Mouse (Mus musculus): ENCODE results near the gene Snx9. TPM values are rescaled to one million over a fixed set of nuclear protein-coding genes. Genes with fewer than 3 reads are reported as not detected.

Gene Snx9
- polyA plus RNA-seq, 1 experiment from 2014 or later = 5.9 TPM

DNA sequence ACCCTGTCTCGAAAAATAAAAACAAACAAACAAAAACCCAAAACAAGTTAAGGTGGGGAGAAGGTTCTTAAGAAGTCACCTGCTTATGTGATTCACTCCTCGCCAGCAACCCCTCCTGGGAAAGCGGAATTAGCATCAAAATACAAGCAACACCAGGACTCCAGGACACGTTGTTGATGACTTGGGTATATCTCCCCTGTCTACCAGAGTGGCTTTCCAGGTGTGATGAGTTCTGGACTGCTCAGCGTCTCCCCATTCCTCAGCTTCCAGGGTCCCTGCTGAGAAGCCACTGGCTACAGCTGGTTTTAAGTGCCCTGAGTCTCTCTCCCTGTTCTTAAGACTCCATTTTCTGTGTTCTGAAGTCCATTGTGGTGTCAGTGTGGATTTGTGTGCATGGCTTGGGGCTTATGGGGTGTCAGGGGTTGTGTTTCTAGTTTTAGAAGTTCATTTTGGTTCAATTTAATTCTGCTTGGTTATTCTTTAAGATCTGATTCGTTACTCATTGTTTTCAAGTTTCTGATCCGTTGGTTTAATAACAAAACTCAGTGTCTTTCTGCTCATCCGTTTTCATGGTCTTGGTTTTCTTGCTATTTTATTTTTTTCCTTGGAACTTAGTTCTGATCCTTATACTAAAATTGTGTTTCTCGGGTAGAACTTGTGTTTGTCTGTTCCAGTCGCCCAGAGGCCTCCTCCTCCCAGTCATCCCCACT is 7.7 kb downstream of the Snx9 start:
- Histone ChIP-seq H3K4me2 (ENCODE audit: low read length) (peak overlapping the region; percentile 59), H3K9me3 (replicated peaks; ENCODE audit: control insufficient read depth, low read length, poor library complexity, severe bottlenecking) (no peaks in the 10 kb centered on the region), H3K4me3 (ENCODE audit: low read depth, low read length) (no peak overlapping the region), H3K4me1 (ENCODE audit: control insufficient read depth, insufficient read depth, low read length) (peaks cover 7% of the 10 kb centered on the region; the same call in 1 of the 2 replicates), H3K36me3 (ENCODE audit: control insufficient read depth, insufficient read depth, low read length) (no peaks in the 10 kb centered on the region), H3K27ac (ENCODE audit: low read length) (no peak overlapping the region; the same call in 1 of the 2 replicates), H3K9ac (ENCODE audit: low read depth, low read length) (0 out of 2 replicates have a peak overlapping the region, but pooled peaks have one; percentile 39), H3K27me3 (ENCODE audit: control insufficient read depth, insufficient read depth, low read depth, low read length) (no peaks in the 10 kb centered on the region)
- ATAC-seq = no peak
- 67% methylated on average over 10 of the region's 10 CpGs for WGBS

DNA sequence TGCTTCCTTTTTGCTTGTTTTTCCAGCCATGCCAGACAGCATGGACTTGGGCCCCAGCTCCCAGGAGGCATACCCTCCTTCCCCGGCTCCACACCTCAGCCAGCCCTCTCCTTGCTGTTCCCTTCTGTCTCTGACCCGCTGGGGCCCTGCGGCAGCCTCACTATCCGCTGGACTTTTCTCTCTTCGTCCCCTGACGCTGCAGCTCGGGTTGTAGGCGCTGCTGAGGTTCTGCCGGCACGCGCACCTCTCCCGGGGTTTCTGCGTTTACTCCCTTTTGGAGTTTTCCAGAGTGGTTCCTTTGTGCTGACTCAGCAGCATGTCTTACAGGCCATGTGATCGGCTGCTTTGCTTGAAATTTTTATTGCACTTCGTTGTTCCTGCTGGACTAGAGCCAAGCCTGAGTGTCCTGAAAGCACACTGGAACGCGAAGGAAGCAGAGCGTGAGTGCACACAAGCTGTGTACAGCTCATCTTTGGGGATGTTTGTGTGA is 8.3 kb downstream of the Snx9 start:
- Histone ChIP-seq H3K4me1 (ENCODE audit: control insufficient read depth, insufficient read depth, low read length) (peaks cover 7% of the 10 kb centered on the region; the same call in 1 of the 2 replicates), H3K9me3 (replicated peaks; ENCODE audit: control insufficient read depth, low read length, poor library complexity, severe bottlenecking) (no peaks in the 10 kb centered on the region), H3K36me3 (ENCODE audit: control insufficient read depth, insufficient read depth, low read length) (no peaks in the 10 kb centered on the region), H3K27ac (ENCODE audit: low read length) (peak overlapping the region; percentile 48; the same call in 1 of the 2 replicates), H3K4me3 (ENCODE audit: low read depth, low read length) (peak overlapping the region; percentile 12; the same call in 1 of the 2 replicates), H3K27me3 (ENCODE audit: control insufficient read depth, insufficient read depth, low read depth, low read length) (no peaks in the 10 kb centered on the region), H3K9ac (ENCODE audit: low read depth, low read length) (peak overlapping the region; percentile 39), H3K4me2 (ENCODE audit: low read length) (peak overlapping the region; percentile 59)
- WGBS = 14% methylated on average over 18 of the region's 18 CpGs
- no peak for ATAC-seq

DNA sequence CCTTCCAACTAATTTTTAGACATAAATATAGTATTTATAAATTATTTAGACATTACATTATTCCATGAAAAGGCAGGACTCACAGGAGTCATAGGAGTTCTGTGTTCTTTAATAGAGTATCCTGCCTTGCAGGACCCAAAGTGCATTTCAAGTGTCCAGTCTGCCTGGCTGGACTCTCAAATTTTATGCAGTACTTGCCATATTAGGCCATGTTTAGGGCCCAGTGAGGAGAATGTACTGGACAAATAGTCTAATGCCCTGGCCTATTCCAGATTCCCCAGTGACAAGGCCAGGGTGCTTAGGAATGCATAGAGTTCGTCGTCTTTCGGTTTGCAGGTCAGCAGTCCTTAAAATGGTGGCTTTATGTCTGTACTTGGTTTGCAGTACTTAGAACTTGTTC is 8.9 kb downstream of the Snx9 start:
- Histone ChIP-seq H3K4me2 (ENCODE audit: low read length) (no peak overlapping the region; the same call in 1 of the 2 replicates), H3K27ac (ENCODE audit: low read length) (no peak overlapping the region), H3K4me3 (ENCODE audit: low read depth, low read length) (no peak overlapping the region), H3K4me1 (ENCODE audit: control insufficient read depth, insufficient read depth, low read length) (peaks cover 7% of the 10 kb centered on the region; the same call in 1 of the 2 replicates), H3K9ac (ENCODE audit: low read depth, low read length) (no peak overlapping the region), H3K36me3 (ENCODE audit: control insufficient read depth, insufficient read depth, low read length) (no peaks in the 10 kb centered on the region), H3K9me3 (replicated peaks; ENCODE audit: control insufficient read depth, low read length, poor library complexity, severe bottlenecking) (no peaks in the 10 kb centered on the region), H3K27me3 (ENCODE audit: control insufficient read depth, insufficient read depth, low read depth, low read length) (no peaks in the 10 kb centered on the region)
- 96% methylated on average over 3 of the region's 3 CpGs for WGBS
- ATAC-seq = no peak

DNA sequence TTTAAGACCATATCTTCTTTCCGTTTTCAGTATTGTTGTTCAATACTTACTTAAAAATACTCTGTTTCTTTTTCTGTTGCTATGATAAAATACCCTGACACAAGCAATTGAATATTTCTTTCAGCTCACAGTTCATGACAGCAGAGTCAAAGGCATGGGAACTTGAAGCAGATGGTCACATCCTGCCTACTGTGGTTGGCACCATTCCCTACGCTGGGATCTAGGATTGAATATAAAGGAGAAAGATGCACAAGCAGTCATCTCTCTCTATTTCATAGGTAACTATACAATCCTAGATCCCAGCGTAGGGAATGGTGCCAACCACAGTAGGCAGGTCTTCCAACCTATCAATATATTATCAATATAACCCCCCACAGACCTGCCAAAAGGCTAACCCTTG is 9.3 kb downstream of the Snx9 start:
- Histone ChIP-seq H3K9me3 (replicated peaks; ENCODE audit: control insufficient read depth, low read length, poor library complexity, severe bottlenecking) (no peaks in the 10 kb centered on the region), H3K27ac (ENCODE audit: low read length) (no peak overlapping the region), H3K36me3 (ENCODE audit: control insufficient read depth, insufficient read depth, low read length) (no peaks in the 10 kb centered on the region), H3K27me3 (ENCODE audit: control insufficient read depth, insufficient read depth, low read depth, low read length) (no peaks in the 10 kb centered on the region), H3K9ac (ENCODE audit: low read depth, low read length) (no peak overlapping the region), H3K4me3 (ENCODE audit: low read depth, low read length) (no peak overlapping the region), H3K4me2 (ENCODE audit: low read length) (no peak overlapping the region), H3K4me1 (ENCODE audit: control insufficient read depth, insufficient read depth, low read length) (peaks cover 7% of the 10 kb centered on the region; the same call in 1 of the 2 replicates)
- no peak for ATAC-seq
- 97% methylated on average over 3 of the region's 3 CpGs for WGBS

DNA sequence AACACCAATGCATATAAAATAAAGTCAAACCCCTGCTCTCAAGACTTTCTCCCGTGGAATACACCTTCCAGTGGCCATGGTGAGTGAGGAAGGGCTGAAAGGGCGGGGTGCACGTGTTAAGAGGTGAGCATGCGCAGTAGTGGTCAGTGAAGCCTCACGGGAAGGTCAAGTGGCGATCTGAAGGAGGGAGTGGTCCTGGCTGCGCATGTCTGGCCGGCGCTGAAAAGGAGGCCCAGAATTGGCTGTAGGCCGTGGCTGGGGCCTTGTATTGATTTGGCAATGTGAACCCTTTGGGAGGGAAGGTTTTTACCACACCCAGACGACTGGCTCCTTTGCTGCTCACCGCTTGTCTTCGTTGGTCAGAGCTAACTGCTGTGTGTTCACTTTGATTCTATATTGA is 12.8 kb downstream of the Snx9 start:
- no peaks in the 10 kb centered on the region for H3K9me3 ChIP-seq (replicated peaks; ENCODE audit: control insufficient read depth, low read length, poor library complexity, severe bottlenecking)
- 95% methylated on average over 13 of the region's 13 CpGs for WGBS
- no peak overlapping the region for H3K4me3 ChIP-seq (ENCODE audit: low read depth, low read length)
- no peaks in the 10 kb centered on the region for H3K27me3 ChIP-seq (ENCODE audit: control insufficient read depth, insufficient read depth, low read depth, low read length)
- H3K4me2 ChIP-seq (ENCODE audit: low read length) = no peak overlapping the region
- no peak for ATAC-seq
- no peak overlapping the region for H3K9ac ChIP-seq (ENCODE audit: low read depth, low read length)
- peaks cover 7% of the 10 kb centered on the region; the same call in 1 of the 2 replicates for H3K4me1 ChIP-seq (ENCODE audit: control insufficient read depth, insufficient read depth, low read length)
- no peak overlapping the region for H3K27ac ChIP-seq (ENCODE audit: low read length)
- no peaks in the 10 kb centered on the region for H3K36me3 ChIP-seq (ENCODE audit: control insufficient read depth, insufficient read depth, low read length)

DNA sequence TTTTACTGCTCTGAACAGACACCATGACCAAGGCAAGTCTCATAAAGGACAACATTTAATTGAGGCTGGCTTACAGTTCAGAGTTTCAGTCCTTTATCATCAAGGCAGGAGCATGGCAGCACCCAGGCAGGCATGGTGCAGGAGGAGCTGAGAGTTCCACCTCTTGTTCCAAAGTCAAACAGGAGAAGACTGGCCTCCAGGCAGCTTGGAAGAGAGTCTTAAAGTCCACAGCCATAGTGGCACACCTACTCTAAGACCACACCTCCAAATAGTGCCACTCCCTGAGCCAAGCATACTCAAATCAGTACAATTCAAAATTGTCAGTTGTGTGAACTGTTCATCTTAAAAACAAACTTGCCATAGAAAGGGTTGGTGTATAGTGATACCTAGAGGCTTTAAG is 14.4 kb downstream of the Snx9 start:
- no peaks in the 10 kb centered on the region for H3K9me3 ChIP-seq (replicated peaks; ENCODE audit: control insufficient read depth, low read length, poor library complexity, severe bottlenecking)
- no peaks in the 10 kb centered on the region for H3K4me1 ChIP-seq (ENCODE audit: control insufficient read depth, insufficient read depth, low read length)
- ATAC-seq = no peak
- no peak overlapping the region for H3K27ac ChIP-seq (ENCODE audit: low read length)
- no peaks in the 10 kb centered on the region for H3K36me3 ChIP-seq (ENCODE audit: control insufficient read depth, insufficient read depth, low read length)
- H3K27me3 ChIP-seq (ENCODE audit: control insufficient read depth, insufficient read depth, low read depth, low read length) = no peaks in the 10 kb centered on the region
- H3K4me3 ChIP-seq (ENCODE audit: low read depth, low read length) = no peak overlapping the region
- H3K4me2 ChIP-seq (ENCODE audit: low read length) = no peak overlapping the region
- no peak overlapping the region for H3K9ac ChIP-seq (ENCODE audit: low read depth, low read length)

DNA sequence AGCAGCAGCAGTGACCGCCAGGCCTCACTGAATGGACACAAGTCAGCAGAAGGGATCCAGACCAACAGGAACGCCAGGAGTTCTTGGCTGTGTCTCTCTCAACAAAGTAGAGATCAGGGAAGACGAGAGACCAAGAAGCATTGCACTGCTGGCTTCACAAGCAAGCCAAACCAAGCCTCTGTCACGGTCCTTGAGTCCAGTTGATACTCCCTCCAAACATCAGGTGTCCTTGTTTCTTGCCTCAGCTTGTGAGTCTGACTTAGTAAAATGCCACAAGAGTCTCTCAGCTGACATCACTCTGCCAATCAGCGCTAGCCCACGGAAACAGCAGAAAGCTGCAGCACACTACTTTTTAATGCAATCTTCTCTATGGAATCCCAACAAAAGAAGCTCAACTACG is 15.3 kb downstream of the Snx9 start:
- ATAC-seq = no peak
- Histone ChIP-seq H3K4me2 (ENCODE audit: low read length) (no peak overlapping the region), H3K9ac (ENCODE audit: low read depth, low read length) (no peak overlapping the region), H3K4me3 (ENCODE audit: low read depth, low read length) (no peak overlapping the region), H3K9me3 (replicated peaks; ENCODE audit: control insufficient read depth, low read length, poor library complexity, severe bottlenecking) (no peaks in the 10 kb centered on the region), H3K36me3 (ENCODE audit: control insufficient read depth, insufficient read depth, low read length) (no peaks in the 10 kb centered on the region), H3K4me1 (ENCODE audit: control insufficient read depth, insufficient read depth, low read length) (no peaks in the 10 kb centered on the region), H3K27ac (ENCODE audit: low read length) (no peak overlapping the region), H3K27me3 (ENCODE audit: control insufficient read depth, insufficient read depth, low read depth, low read length) (no peaks in the 10 kb centered on the region)
- WGBS = 90% methylated on average over 7 of the region's 7 CpGs

DNA sequence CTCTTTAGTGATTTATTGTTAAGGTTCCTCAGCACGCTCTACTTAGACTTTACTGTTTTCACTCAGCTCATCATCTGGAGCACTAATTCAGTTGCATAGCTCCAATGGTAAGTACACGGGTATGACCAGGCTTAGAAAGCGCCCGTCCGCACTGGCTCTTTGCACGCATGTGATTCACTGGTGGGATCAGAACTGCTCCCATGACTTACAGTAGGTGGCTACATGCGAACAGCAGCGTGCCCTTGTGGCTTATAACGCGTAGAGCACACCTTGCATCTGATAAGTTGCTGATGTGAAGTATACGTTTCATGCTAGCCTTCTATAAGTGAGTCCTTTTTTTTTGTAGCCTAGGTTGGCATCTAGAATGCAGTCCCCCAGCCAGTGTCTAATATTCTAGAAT is 16.1 kb downstream of the Snx9 start:
- Histone ChIP-seq H3K36me3 (ENCODE audit: control insufficient read depth, insufficient read depth, low read length) (no peaks in the 10 kb centered on the region), H3K4me3 (ENCODE audit: low read depth, low read length) (no peak overlapping the region), H3K4me2 (ENCODE audit: low read length) (no peak overlapping the region), H3K4me1 (ENCODE audit: control insufficient read depth, insufficient read depth, low read length) (0 out of 2 replicates have a peak, but pooled peaks cover 2% of the 10 kb centered on the region), H3K9me3 (replicated peaks; ENCODE audit: control insufficient read depth, low read length, poor library complexity, severe bottlenecking) (no peaks in the 10 kb centered on the region), H3K27ac (ENCODE audit: low read length) (no peak overlapping the region), H3K27me3 (ENCODE audit: control insufficient read depth, insufficient read depth, low read depth, low read length) (no peaks in the 10 kb centered on the region), H3K9ac (ENCODE audit: low read depth, low read length) (no peak overlapping the region)
- no peak for ATAC-seq
- 96% methylated on average over 11 of the region's 11 CpGs for WGBS

DNA sequence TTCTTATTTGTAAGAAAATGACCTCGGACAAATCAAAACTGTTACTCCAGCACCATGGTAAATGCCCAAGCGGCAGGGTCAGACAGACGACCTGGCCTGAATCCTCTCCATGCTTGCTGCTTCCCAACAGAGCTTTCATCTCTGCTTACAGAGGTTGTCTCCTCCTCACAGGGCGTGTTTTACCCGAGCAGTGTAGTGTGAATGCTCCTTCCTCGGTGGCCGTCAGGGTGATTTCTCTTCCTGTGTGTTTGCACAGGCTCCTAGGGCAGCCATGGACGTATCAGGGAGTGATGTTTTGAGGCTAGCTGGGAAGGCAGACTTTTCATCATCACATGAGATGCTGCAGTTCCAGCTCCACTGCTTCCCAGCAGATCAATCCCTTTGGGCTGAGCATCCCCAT is 17.1 kb downstream of the Snx9 start:
- Histone ChIP-seq H3K9ac (ENCODE audit: low read depth, low read length) (no peak overlapping the region), H3K27ac (ENCODE audit: low read length) (no peak overlapping the region), H3K4me2 (ENCODE audit: low read length) (no peak overlapping the region), H3K9me3 (replicated peaks; ENCODE audit: control insufficient read depth, low read length, poor library complexity, severe bottlenecking) (no peaks in the 10 kb centered on the region), H3K36me3 (ENCODE audit: control insufficient read depth, insufficient read depth, low read length) (no peaks in the 10 kb centered on the region), H3K4me1 (ENCODE audit: control insufficient read depth, insufficient read depth, low read length) (0 out of 2 replicates have a peak, but pooled peaks cover 2% of the 10 kb centered on the region), H3K27me3 (ENCODE audit: control insufficient read depth, insufficient read depth, low read depth, low read length) (no peaks in the 10 kb centered on the region), H3K4me3 (ENCODE audit: low read depth, low read length) (no peak overlapping the region)
- 58% methylated on average over 8 of the region's 8 CpGs for WGBS
- no peak for ATAC-seq
